Mouse (Mus musculus): ENCODE measurements around the gene Ppp2r5b.

- no peak for TF ChIP-seq EP300 (optimal IDR thresholded peaks at IDR 0.05)
- TF ChIP-seq CTCF (IDR thresholded peaks at IDR 0.05; ENCODE audit: low read depth), result no peak
These were observed 45.7 kb upstream of the Ppp2r5b start for GRCm38 (mm10) chr19:6281122-6282020.

Measured in stomach, postnatal 0 days (tissue).